Mouse (Mus musculus) forebrain, embryonic 14.5 days (tissue): ENCODE data around the gene Trpm1. TPM values are rescaled to one million over a fixed set of nuclear protein-coding genes. Genes with fewer than 3 reads are reported as not detected.

ENCODE experiments used
- ATAC-seq: fragments of 200-750 bp; cut with Nextera tagmentation; 2 replicates; pipeline ENCODE4 v1.8.0; 2017; ENCODE audit warnings: mild to moderate bottlenecking, moderate library complexity
- DNase-seq: peaks from one replicate; pipeline ENCODE4 v3.0.0-alpha.2; 2015; ENCODE audit warnings: low spot score
- H3K27ac ChIP-seq: fragments of 300-500 bp; sonication (generic); 2 replicates; pipeline ENCODE4 v1.5.1; 2014; ENCODE audit warnings: low read depth, mild to moderate bottlenecking, control low read depth, low read length, moderate library complexity
- H3K27me3 ChIP-seq: fragments of 300-500 bp; sonication (generic); replicated peaks from 2 replicates; pipeline ENCODE4 v1.6.1; 2014; ENCODE audit warnings: low read length, control low read depth, mixed read lengths; ENCODE audit not compliant: control insufficient read depth, insufficient read depth
- H3K36me3 ChIP-seq: fragments of 300-500 bp; sonication (generic); 2 replicates; pipeline ENCODE4 v1.6.1; 2014; ENCODE audit warnings: low read length, control low read depth; ENCODE audit not compliant: control insufficient read depth, insufficient read depth
- H3K4me1 ChIP-seq: fragments of 300-500 bp; sonication (generic); 2 replicates; pipeline ENCODE4 v1.6.1; 2014; ENCODE audit warnings: antibody characterized with exemption, low read length, control low read depth; ENCODE audit not compliant: control insufficient read depth, insufficient read depth
- H3K4me2 ChIP-seq: fragments of 300-500 bp; sonication (generic); 2 replicates; pipeline ENCODE4 v1.6.1; 2014; ENCODE audit warnings: mild to moderate bottlenecking, control low read depth, low read length
- H3K4me3 ChIP-seq: fragments of 300-500 bp; sonication (generic); 2 replicates; pipeline ENCODE4 v1.5.1; 2014; ENCODE audit warnings: low read depth, low read length, control low read depth
- H3K9ac ChIP-seq: fragments of 300-500 bp; sonication (generic); 2 replicates; pipeline ENCODE4 v1.6.1; 2014; ENCODE audit warnings: mild to moderate bottlenecking, low read length, control low read depth, moderate library complexity
- H3K9me3 ChIP-seq: fragments of 300-500 bp; sonication (generic); replicated peaks from 2 replicates; pipeline ENCODE4 v1.6.1; 2016; ENCODE audit warnings: low read length, control low read depth, mixed read lengths; ENCODE audit not compliant: control insufficient read depth
- WGBS: fragments of 180-500 bp; shearing (Covaris S2); extraction: QIAGEN DNeasy Blood & Tissue Kit; methylation state at CpG from one replicate; pipeline ENCODE4 v1.1.7; 2014; 5-methylcytosine and 5-hydroxymethylcytosine counted together
- polyA plus RNA-seq: library from polyadenylated mRNA; unstranded; fragments of >200 nt; fragmentation: Nextera tagmentation; extraction: Ambion mirVana; gene quantifications from 2 replicates; pipeline ENCODE4 v1.2.1, GENCODE M21; 2014

The Trpm1 gene
- polyA plus RNA-seq, 1 experiment from 2014 or later, result 0.11 TPM

DNA sequence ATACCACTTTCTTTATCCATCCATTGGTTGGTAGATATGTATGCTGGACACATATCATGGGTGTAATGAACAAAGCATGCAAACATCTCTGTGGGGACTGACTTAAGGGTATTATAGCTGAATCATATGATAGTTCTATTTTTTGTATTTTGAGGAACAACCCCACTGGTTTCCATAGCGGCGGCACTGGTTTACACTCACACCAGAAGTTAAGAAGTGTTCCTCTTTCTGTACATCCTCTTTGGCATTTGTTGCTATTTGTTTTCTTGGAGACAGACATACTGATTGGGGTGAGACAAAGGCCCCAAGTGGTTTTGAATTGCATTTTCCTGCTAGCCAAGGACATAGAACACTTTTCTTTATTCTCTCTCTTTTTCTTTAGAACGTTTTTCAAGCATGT is 125.9 kb downstream of the Trpm1 start:
- H3K27ac ChIP-seq, result no peak overlapping the region
- no peaks in the 10 kb centered on the region for H3K9me3 ChIP-seq
- no peaks in the 10 kb centered on the region for H3K27me3 ChIP-seq
- no peaks in the 10 kb centered on the region for H3K4me1 ChIP-seq
- DNase-seq (no peak), ATAC-seq (no peak)
- H3K4me2 ChIP-seq, result no peak overlapping the region
- no peak overlapping the region for H3K4me3 ChIP-seq
- 84% methylated on average over 3 of the region's 3 CpGs for WGBS
- no peaks in the 10 kb centered on the region for H3K36me3 ChIP-seq
- H3K9ac ChIP-seq, result no peak overlapping the region

DNA sequence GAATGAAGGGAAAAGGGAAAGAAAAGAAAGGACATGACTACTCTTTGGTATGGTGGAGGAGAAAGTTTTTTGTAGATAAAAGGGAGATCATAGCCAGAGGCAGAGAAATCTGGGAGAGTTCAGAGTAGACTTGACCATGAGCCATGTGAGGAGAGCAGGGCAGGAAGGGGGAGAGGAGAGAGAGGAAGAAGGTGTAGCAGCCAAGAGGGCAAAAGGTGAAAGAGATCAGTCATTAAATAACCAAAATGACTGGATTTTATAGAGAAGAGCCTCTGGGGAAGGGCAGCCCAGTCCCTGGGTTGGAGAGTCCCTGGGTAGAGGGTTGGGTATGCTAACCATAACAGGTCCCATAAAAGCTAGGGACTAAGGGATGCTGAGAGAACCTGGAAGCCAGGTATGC is 132.9 kb downstream of the Trpm1 start:
- peaks cover 6% of the 10 kb centered on the region; the same call in 1 of the 2 replicates for H3K4me1 ChIP-seq
- H3K9me3 ChIP-seq, result no peaks in the 10 kb centered on the region
- H3K9ac ChIP-seq, result no peak overlapping the region; the same call in 1 of the 2 replicates
- no peak overlapping the region for H3K27ac ChIP-seq
- H3K27me3 ChIP-seq, result no peaks in the 10 kb centered on the region
- ATAC-seq, result 0 out of 2 replicates have a peak, but pooled peaks have one; percentile 4
- H3K36me3 ChIP-seq, result 0 out of 2 replicates have a peak, but pooled peaks cover 3% of the 10 kb centered on the region
- DNase-seq, result no peak
- peak overlapping the region; percentile 80; the same call in 1 of the 2 replicates for H3K4me3 ChIP-seq
- peak overlapping the region; percentile 72 for H3K4me2 ChIP-seq

- peak within 1 kb of the TSS; percentile 82 for H3K9ac ChIP-seq
These were observed 133.9 kb downstream of the Trpm1 start, which contains the start of gene Mtmr10 for GRCm38 (mm10) chr7:64287414-64288091. TSS of gene Mtmr10 (plus strand) at chr7:64287653.

DNA sequence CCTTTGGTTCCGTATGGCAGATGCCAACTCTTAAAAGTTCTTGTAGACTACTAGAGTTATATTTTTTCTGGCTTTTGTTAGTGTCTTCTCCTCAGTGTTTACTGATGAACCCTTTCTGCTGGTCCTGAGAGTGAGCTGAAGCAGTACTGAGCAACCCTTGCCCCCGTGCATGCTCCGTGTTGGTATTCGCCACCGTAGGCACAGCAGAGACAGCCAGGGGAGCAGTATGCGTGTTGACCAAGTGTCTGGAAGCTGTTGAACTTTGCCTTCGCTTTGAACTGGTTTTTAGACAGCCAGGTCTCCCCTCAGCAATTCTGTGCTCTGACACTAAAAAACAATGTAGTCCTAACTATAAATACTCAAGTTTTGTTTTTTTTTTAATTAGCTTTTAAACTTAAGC is 135.8 kb downstream of the Trpm1 start:
- H3K36me3 ChIP-seq, result peaks cover 9% of the 10 kb centered on the region; the same call in 1 of the 2 replicates
- H3K4me1 ChIP-seq, result peaks cover 6% of the 10 kb centered on the region; the same call in 1 of the 2 replicates
- no peak overlapping the region for H3K4me2 ChIP-seq
- ATAC-seq (no peak), DNase-seq (no peak)
- no peaks in the 10 kb centered on the region for H3K27me3 ChIP-seq
- no peak overlapping the region for H3K9ac ChIP-seq
- H3K27ac ChIP-seq, result no peak overlapping the region
- 94% methylated on average over 7 of the region's 7 CpGs for WGBS
- H3K9me3 ChIP-seq, result no peaks in the 10 kb centered on the region
- no peak overlapping the region for H3K4me3 ChIP-seq

More at GRCm38 (mm10) chr7:64287414-64288091, 133.9 kb downstream of the Trpm1 start, which contains the start of gene Mtmr10:
- DNase-seq (peak; percentile 98), ATAC-seq (peak; percentile 99)
- Histone ChIP-seq H3K27me3 (no peaks in the 10 kb centered on the region), H3K4me2 (peak within 1 kb of the TSS; percentile 72), H3K9me3 (no peaks in the 10 kb centered on the region), H3K27ac (peak within 1 kb of the TSS; percentile 33; the same call in 1 of the 2 replicates), H3K36me3 (peaks cover 9% of the 10 kb centered on the region; the same call in 1 of the 2 replicates), H3K4me3 (peak within 1 kb of the TSS; percentile 80), H3K4me1 (peaks cover 6% of the 10 kb centered on the region; the same call in 1 of the 2 replicates)
- under 1% methylated on average over 76 of the region's 77 CpGs for WGBS

DNA sequence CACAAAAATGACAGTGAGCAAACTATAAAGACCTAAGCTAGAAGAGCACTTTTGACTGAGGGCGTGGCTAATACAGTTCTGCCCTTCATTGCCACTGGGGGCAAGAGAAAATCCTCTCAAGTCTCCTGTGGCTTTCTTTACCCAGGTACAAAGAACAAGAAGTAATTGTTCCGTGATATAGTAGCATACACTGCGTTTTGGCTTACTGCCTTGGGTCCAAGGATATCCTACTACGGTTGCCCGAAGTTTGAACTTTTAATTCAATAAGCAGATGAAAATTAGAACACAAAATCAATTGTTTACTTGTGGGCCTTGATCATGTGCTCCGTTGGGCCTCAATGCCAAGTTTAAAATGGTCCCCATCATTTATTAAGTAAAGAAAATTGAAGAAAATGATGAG is 136.8 kb downstream of the Trpm1 start:
- H3K9me3 ChIP-seq, result no peaks in the 10 kb centered on the region
- H3K27ac ChIP-seq, result no peak overlapping the region
- H3K27me3 ChIP-seq, result no peaks in the 10 kb centered on the region
- ATAC-seq (no peak), DNase-seq (no peak)
- no peak overlapping the region for H3K9ac ChIP-seq
- no peak overlapping the region for H3K4me3 ChIP-seq
- 86% methylated on average over 6 of the region's 6 CpGs for WGBS
- H3K4me2 ChIP-seq, result no peak overlapping the region
- H3K4me1 ChIP-seq, result peaks cover 6% of the 10 kb centered on the region; the same call in 1 of the 2 replicates
- H3K36me3 ChIP-seq, result peaks cover 9% of the 10 kb centered on the region; the same call in 1 of the 2 replicates

DNA sequence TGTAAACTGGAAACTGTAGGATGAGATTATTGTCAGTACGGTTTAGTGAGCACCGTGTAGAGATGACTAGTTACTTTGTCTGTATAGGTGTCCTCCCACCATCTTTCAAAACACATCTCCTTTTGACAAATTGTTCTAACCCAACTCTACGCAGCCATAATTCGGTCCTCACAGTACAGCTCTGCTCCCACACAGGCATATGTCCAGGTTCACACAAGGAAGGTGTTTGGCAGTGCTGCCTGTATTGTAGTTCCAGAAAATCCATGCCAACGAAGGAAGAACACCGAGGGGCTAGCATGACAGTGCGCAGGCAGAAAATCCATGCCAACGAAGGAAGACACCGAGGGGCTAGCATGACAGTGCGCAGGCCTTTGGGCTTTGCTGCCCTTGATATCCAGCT is 138.1 kb downstream of the Trpm1 start:
- H3K4me2 ChIP-seq, result no peak overlapping the region
- H3K36me3 ChIP-seq, result peaks cover 9% of the 10 kb centered on the region; the same call in 1 of the 2 replicates
- H3K4me1 ChIP-seq, result peaks cover 9% of the 10 kb centered on the region; the same call in 1 of the 2 replicates
- no peak for ATAC-seq
- 96% methylated on average over 10 of the region's 10 CpGs for WGBS
- H3K4me3 ChIP-seq, result no peak overlapping the region
- no peaks in the 10 kb centered on the region for H3K27me3 ChIP-seq
- DNase-seq, result no peak
- H3K9ac ChIP-seq, result no peak overlapping the region
- no peaks in the 10 kb centered on the region for H3K9me3 ChIP-seq
- H3K27ac ChIP-seq, result no peak overlapping the region

- no peak overlapping the region for H3K4me3 ChIP-seq
- H3K27ac ChIP-seq, result no peak overlapping the region
- 46% methylated on average over 5 of the region's 5 CpGs for WGBS
- peaks cover 8% of the 10 kb centered on the region; the same call in 1 of the 2 replicates for H3K4me1 ChIP-seq
- H3K27me3 ChIP-seq, result no peaks in the 10 kb centered on the region
- ATAC-seq (no peak), DNase-seq (peak; percentile 48)
- no peaks in the 10 kb centered on the region for H3K9me3 ChIP-seq
- H3K36me3 ChIP-seq, result peaks cover 10% of the 10 kb centered on the region; the same call in 1 of the 2 replicates
- no peak overlapping the region for H3K9ac ChIP-seq
- no peak overlapping the region for H3K4me2 ChIP-seq
These were observed 142.8 kb downstream of the Trpm1 start for GRCm38 (mm10) chr7:64296286-64297010.

DNA sequence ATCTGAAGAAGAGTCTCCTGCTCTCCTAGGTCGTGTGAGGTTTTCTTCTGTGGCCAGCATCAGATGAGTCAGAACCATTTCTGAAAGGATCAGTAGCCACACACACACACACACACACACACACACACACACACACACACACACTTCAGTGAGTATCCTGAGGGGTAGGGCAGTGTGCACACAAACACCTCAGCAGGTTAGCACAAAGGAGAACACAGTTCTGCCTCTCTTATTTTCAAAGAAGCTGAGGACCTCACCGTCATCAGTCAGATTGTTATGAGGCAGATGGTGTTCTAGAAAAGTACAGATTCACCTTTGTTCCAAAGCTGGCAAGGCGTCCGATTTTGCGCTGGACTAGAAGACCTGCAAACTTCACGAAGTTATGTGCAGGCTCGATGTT is 156.6 kb downstream of the Trpm1 start:
- WGBS, result 88% methylated on average over 7 of the region's 7 CpGs
- H3K4me3 ChIP-seq, result no peak overlapping the region
- no peaks in the 10 kb centered on the region for H3K27me3 ChIP-seq
- no peak overlapping the region for H3K9ac ChIP-seq
- no peaks in the 10 kb centered on the region for H3K9me3 ChIP-seq
- H3K36me3 ChIP-seq, result peaks cover 14% of the 10 kb centered on the region
- H3K4me1 ChIP-seq, result no peaks in the 10 kb centered on the region
- no peak for ATAC-seq
- no peak for DNase-seq
- no peak overlapping the region for H3K27ac ChIP-seq
- no peak overlapping the region for H3K4me2 ChIP-seq
